Mouse (Mus musculus) E14TG2a.4 (cell line): ENCODE results near the gene D930020B18Rik.

Experiments
- CTCF ChIP-seq: conservative IDR thresholded peaks from 2 replicates; pipeline ENCODE4 v1.5.1; 2014; ENCODE audit warnings: low read length
- NANOG ChIP-seq: IDR thresholded peaks from 2 replicates; pipeline ENCODE4 v1.6.1; 2014; ENCODE audit warnings: borderline replicate concordance, low read length, mixed read lengths
- POU5F1 ChIP-seq: IDR thresholded peaks from 2 replicates; pipeline ENCODE4 v1.6.1; 2014; ENCODE audit warnings: low read length, borderline replicate concordance

GRCm38 (mm10) chr10:121742336-121742735 is 100.9 kb downstream of the D930020B18Rik start:
- no peak for TF ChIP-seq CTCF
- TF ChIP-seq POU5F1: no peak; the same call in 1 of the 2 replicates
- peak; percentile 28; the same call in 1 of the 2 replicates for TF ChIP-seq NANOG
